Mouse (Mus musculus) urinary bladder, postnatal 25 days (tissue): Measurements from ENCODE around the gene Ajm1.
A peak's percentile ranks its signal among the peaks of the same experiment; 100 is the strongest.

ENCODE experiments used
- DNase-seq: peaks from one replicate; pipeline ENCODE4 v3.0.0; 2022; ENCODE audit warnings: low spot score

Gene Ajm1

GRCm38 (mm10) chr2:25581294-25581864 lies at the start of gene Ajm1:
TSS of gene Ajm1 (minus strand) at chr2:25581757.
- peak; percentile 55 for DNase-seq

GRCm38 (mm10) chr2:25628738-25629137 lies 47.2 kb upstream of the Ajm1 start:
- DNase-seq, result no peak

- DNase-seq, result no peak
These were observed 46.3 kb upstream of the Ajm1 start, which contains the start of gene Fcna for GRCm38 (mm10) chr2:25627811-25628210. TSS of gene Fcna (minus strand) at chr2:25628030.

GRCm38 (mm10) chr2:25625986-25626385 lies 44.4 kb upstream of the Ajm1 start:
- DNase-seq, result no peak

- DNase-seq, result peak; percentile 85
These were observed 40.0 kb upstream of the Ajm1 start, which contains the start of gene Tmem141 for GRCm38 (mm10) chr2:25621229-25622200. TSS of gene Tmem141 (minus strand) at chr2:25622005.

- no peak for DNase-seq
These were observed 39.3 kb upstream of the Ajm1 start for GRCm38 (mm10) chr2:25620852-25621228.

GRCm38 (mm10) chr2:25620386-25620785 lies 38.8 kb upstream of the Ajm1 start:
- DNase-seq, result no peak

GRCm38 (mm10) chr2:25617578-25617977 lies 36.0 kb upstream of the Ajm1 start, which contains the start of gene Ccdc183:
TSS of gene Ccdc183 (minus strand) at chr2:25617678.
- no peak for DNase-seq

GRCm38 (mm10) chr2:25616398-25616797 lies 34.8 kb upstream of the Ajm1 start:
- DNase-seq, result no peak

- DNase-seq, result no peak
These were observed 27.1 kb upstream of the Ajm1 start for GRCm38 (mm10) chr2:25608671-25609070.

GRCm38 (mm10) chr2:25607761-25608622 lies 26.4 kb upstream of the Ajm1 start, which contains the start of gene Rabl6:
TSS of gene Rabl6 (minus strand) at chr2:25608521.
- DNase-seq, result peak; percentile 89

- DNase-seq, result no peak
These were observed 21.0 kb upstream of the Ajm1 start for GRCm38 (mm10) chr2:25602526-25602925.

- no peak for DNase-seq
These were observed 18.5 kb upstream of the Ajm1 start for GRCm38 (mm10) chr2:25600037-25600436.

- DNase-seq, result no peak
These were observed 17.2 kb upstream of the Ajm1 start for GRCm38 (mm10) chr2:25598749-25599148.

- no peak for DNase-seq
These were observed 15.4 kb upstream of the Ajm1 start for GRCm38 (mm10) chr2:25596765-25597510.

GRCm38 (mm10) chr2:25591863-25592262 lies 10.3 kb upstream of the Ajm1 start:
- no peak for DNase-seq

GRCm38 (mm10) chr2:25588227-25588907 lies 6.8 kb upstream of the Ajm1 start:
- DNase-seq, result no peak

- no peak for DNase-seq
These were observed 5.7 kb upstream of the Ajm1 start for GRCm38 (mm10) chr2:25587290-25587689.

- no peak for DNase-seq
These were observed 4.0 kb upstream of the Ajm1 start for GRCm38 (mm10) chr2:25585601-25586000.

- DNase-seq, result no peak
These were observed 3.3 kb upstream of the Ajm1 start for GRCm38 (mm10) chr2:25584856-25585255.

- DNase-seq, result no peak
These were observed 2.6 kb upstream of the Ajm1 start for GRCm38 (mm10) chr2:25584152-25584551.
